Mouse (Mus musculus) small intestine, adult 2 months (tissue): ENCODE measurements at regions not wholly inside any gene's neighbourhood (a gene's known extent, or its start where the extent isn't known, plus 50 kb on each side); places are given as distances from the start of the nearest gene placed in this dataset.

Experiments
- CTCF ChIP-seq: fragments of 200-500 bp; IDR thresholded peaks from 2 replicates; pipeline ENCODE4 v1.5.1; 2012; ENCODE audit warnings: low read depth, mild to moderate bottlenecking, control low read depth, inconsistent platforms, low read length, moderate library complexity, mixed read lengths; ENCODE audit not compliant: insufficient replicate concordance, insufficient read length; ENCODE audit errors: extremely low read depth
- POLR2A ChIP-seq: fragments of 200-500 bp; IDR thresholded peaks from 2 replicates; pipeline ENCODE4 v1.6.1; 2012; ENCODE audit warnings: low read depth, mild to moderate bottlenecking, control low read depth, inconsistent platforms, low read length, moderate library complexity

GRCm38 (mm10) chr10:117478202-117478930, 98.6 kb upstream of the Cpsf6 start:
- TF ChIP-seq CTCF (no peak), POLR2A (no peak)
